Mouse (Mus musculus) heart, postnatal 10 days (tissue): ENCODE data around the gene Gata3. TPM values are rescaled to one million over a fixed set of nuclear protein-coding genes. Genes with fewer than 3 reads are reported as not detected.

Experiments used
- DNase-seq, 2 experiments: peaks; one replicate each; pipeline ENCODE4 v3.0.0; 2021
- intact Hi-C: fragments of 180-260 bp; cut with DNase I; formaldehyde crosslinking; loops from one replicate; pipeline ENCODE4 v1.15.1; 2025
- total RNA-seq, 2 experiments: library from RNA; stranded (reverse); gene quantifications; 2 replicates each; pipeline ENCODE4 v1.2.3; 2021

Gene Gata3
- total RNA-seq, 2 experiments from 2014 or later, result 0.86 to 0.92 TPM

DNA sequence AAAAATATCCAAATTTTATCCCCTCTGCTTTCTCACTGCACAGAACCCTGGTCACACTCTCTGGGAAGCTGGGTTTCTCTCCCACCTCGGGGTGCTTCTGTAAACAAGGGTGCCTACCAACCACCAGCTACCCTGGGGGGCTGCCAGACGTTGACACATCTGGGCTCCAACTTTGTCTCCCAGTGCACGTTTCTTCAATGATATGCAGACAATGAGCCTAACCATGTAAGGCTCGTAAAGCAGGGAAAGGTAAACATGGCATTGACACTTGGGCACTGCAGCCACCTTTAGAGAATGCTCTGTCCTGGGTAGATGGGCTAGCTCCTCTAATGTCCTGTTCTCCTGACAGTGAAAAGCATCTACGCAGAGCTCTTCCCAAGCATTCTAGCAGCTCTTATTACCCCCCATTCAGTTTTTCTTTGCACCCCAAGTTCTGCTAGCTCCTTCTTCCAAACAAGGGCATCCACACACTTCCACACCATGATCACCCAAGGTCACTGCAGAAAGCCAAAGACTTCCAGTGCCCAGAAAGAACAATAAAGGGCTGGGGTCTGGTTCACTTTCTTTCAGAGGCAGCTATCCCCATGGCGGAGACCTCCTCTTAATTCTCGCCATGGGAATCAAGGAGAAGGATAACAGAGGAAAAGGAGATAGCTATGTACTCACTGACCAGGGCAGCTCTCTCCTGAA is 2.8 kb downstream of the Gata3 start:
- intact Hi-C loops, result no loop called here
- no peak for DNase-seq

DNA sequence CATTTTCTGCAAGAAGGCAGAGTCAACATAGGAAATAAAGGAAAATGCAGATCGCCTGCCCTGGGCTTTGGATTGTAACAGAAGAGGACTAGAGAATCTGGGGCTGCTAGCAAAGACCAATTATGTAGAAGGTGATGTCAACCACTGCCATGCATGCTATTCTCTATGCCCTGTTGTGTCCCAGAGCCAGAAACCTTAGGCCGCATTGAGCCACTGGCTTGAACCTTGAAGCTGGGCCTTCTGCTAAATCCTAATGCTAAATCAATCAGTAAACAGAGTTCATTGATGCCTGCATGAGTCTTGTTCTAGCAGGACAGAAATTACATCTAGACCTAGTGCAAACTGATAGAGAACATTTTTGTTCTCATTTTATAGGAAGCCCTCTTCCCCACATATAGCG is 3.8 kb downstream of the Gata3 start:
- DNase-seq, result no peak
- intact Hi-C loops, result no loop called here

DNA sequence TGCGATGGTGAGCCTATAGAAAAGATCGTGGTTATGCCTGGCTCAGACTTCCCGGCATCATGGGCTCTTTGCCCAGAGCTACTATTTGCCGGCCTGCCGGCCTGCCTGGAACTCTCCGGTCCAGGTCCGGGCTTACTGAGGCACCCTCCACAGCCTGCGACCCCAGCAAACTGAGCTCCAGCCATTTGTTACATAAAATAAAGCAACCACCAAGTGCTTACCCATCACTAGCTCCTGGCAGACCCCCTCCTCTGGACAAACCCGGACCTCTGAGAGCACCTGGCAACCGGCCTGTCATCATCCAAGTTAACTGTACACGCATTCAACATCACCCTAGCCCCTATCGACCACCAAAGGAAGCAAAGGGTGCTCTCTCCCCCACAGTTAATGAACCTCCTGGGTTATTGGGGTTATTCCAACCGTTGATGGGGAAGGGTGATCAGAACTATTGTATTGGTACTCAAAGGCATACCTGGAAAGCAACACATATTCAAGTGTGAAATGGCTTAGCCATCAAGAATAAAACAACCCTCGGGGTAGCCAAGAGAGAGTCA is 4.5 kb downstream of the Gata3 start:
- intact Hi-C loops, result no loop called here
- no peak for DNase-seq

DNA sequence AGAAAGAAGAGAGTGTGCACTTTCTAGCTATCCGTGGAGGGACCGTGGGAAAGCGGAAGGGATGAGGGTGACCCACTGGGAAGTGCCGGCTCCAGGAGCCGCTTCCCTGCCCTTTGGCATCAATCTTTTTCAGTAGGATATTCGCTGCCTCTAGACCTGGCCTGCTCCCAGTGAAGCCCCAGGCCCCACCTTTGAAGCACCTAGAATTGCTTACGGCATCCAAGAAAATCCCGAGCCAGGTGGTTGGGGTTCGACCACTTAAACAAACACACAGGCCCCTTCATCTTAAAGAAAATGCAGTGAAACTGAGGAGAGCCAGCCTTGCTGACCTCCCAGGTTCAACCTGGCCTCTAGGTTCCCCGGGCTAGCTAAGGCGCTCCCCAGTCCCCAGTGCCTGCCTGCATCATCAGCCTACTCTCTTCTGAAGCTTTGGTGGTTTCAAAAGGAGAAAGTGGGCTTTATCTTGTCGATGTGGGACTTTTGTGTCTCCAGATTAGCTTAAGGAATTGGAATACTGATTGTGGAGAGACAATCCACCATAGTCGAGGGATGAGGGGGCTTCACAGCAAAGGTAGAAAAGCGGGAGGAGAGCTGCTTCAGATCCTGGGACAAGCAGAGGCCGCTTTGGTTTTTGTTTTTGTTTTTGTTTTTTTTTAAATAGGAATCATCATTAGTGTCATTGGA is 5.2 kb downstream of the Gata3 start:
- DNase-seq, result no peak
- intact Hi-C loops, result no loop called here

DNA sequence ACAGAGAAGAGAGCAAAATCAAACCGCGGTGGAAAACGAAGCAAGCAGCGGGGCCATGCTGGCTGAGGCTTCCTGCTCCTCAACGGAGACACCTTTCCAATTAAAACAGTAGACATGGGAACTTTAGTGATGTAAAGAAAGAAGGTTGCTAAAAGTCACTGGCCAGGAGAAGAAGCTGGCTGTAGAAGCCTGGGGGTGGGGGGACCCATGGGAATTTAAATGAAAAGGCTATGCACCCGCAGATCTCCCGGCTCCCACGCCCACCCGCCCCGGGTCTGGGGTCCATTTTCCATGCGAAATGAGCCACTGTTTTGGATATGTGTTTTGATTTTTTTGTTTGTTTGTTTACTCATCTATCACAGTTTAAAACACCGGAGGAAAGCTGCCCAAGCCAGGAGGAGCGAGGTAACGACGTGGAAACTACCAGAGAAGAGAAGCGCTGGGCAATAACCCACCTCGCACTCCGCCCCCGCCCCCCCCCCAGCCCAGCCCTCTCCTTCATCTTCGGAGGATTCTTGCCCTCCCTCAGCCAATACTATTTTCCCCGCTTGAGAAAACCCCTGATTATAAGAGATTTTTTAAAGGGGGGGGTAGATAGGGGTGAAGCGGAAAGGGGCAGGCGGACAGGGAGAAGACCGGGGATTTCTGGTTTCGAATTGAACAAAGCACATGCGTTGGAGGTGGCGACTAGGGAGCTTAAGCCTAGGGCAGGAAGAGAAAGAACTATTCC is 5.9 kb downstream of the Gata3 start:
- intact Hi-C loops, result no loop called here
- DNase-seq, result no peak

DNA sequence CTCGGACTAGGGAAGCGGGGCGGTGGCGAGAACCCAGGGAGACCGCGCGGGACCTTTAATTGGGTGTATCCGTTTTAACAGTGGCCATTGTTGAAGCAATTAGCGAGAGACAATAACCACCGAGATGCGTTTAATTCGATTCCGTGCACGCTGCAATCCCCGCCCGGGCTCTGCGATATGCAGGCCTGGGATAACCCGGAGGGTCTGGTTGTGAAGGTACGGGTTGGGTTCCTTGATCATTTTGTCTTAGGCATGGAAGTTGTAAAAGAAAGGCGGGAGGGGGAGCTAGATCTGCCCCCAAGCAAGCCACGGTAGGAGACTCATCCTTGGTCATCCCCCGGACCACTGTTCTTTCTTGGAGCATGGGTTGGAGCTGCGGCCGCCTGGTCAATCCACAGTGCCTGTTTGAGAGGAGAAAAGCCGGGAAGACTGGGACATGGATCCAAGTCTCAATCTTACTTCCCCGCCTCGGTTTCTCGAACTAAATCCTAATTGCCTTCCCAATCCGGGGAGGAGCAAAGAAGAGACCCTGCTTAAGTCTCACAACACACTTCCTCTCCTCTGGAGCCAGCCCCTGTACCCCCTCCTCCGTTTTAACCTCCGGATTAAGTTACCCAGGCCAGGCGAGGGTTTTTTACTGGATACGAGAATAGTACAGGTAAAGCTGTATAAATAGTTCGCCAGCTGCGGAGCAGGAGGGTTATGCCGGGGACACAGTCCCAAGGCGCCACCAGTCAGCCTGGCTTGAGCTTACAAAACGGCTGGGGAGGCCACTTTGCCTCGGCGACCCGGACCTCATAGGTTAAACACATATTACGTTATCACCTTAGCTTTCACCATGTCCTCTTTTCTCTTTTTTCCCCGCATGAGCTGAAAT is 6.7 kb downstream of the Gata3 start:
- peak; percentile 40 to 42 for DNase-seq
- intact Hi-C loops, result no loop called here

DNA sequence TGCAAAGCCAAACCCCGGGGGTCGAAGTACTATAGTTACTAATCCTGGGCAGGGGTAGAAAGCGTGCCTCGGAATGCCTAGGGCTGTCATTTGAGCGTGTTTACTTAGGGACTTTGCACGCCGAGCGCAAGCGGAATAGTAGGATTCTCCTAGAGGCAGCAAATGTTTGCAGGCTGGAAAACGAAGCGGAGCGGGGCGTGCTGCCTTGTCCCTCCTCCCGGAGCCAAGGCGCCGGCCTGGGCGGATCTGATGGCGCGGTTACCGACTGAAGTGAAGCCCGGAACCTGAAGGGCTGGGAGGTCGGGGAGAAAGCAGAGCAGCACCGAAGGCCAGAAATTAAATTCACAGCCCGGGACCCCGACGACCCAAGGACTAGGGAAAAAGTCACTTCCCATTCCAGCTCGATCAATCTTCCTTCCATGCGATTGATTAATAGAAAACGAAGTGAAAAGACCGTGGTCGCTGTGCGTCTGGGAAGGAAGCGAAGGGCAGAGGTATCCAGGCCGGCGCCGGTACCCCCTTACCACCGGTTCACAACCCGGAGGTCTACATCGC is 7.4 kb downstream of the Gata3 start:
- intact Hi-C loops, result no loop called here
- peak; percentile 42 to 49 for DNase-seq

DNA sequence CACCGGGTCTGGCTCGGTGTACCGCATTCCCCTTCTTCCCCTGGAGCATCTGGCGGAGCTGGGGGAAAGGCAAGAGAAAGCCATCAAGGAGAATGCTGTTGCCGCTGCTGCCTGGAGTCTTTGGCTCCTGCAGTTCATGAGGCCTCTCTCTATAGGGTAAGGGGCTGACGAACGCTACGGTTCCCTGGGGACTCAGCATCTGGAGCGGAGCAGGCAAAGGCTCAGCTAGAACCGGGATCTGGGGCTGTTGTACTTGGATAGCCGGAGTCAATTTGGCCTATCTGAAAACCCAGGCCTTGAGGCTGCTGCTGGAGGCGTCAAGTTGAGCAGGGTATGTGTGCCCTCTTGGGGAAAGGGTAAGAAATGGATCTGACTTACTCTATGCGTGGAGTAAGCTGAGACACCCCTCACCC is 8.2 kb downstream of the Gata3 start:
- intact Hi-C loops, result no loop called here
- no peak for DNase-seq

DNA sequence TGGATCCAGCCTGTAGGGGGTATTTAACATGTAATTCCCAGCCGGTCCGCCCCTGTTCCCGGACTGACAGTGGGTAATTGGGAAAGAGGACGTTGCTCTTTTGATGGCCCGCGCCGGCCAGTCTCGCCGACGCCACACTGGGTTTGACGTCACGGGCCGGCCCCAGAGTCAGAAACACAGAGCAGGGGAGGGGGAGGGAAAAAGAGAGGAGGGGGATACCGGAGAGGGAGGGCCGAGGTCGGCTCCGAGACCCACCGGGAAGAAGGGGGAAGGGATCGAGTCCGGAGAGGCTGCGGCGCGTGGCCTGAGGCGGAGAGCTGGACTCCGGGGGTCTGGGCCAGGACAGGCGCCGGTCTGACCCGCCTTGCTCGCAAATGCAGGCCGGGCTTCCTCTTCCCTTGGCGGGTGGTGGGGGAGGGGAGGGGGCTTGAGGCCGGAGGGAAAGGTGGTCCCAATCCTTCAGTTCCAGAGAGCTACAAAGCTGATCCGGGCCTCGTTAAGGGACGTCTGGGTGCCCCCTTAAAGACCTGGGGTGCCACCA is 8.7 kb downstream of the Gata3 start, which contains the start of gene 4930412O13Rik:
Gene 4930412O13Rik, plus strand, starts transcription at position 202 of the 541 bp plus-strand sequence.
- intact Hi-C loops, result no loop called here
- DNase-seq, result no peak

DNA sequence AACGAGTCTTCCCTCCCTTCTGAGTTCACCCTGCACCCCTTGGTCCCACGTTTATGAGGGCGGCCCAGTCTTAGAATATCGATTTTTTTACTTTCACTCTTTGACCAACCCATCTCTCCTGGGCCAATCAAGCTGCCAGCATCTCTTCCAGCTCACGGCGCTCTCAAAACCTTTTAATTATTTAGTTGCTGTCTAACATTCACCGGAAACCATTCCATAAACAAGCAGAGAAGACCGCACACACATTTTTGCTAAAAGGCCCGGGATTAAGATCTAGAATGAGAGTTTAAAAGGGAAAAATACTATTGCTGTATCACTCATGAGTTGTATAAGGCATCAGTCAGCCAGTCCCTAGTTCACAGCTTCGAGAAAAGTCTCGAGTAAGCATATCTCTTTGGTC is 9.6 kb downstream of the Gata3 start:
- intact Hi-C loops, result no loop called here
- no peak for DNase-seq

DNA sequence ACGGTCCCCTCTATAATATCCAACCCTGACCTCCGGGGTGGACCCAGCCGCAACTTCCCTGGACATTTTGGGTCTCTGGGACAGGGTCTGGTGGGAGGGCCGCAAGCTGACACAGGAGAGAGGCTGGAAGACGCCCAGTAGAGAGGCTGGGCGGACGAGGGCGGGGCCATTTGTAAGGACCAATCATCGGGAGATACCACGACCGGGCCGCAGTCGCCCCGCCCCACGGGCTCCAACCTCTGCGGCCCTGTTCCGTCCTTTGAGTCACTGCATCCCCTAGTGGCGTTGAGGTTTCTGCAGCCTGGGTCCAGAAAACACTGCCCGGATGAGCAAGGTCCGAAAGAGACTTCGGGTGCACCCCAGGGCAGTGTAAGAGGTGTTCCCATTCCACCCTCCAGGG is 10.3 kb downstream of the Gata3 start:
- intact Hi-C loops, result loop anchor here (1.0 to 2.0 kb wide), 2 partner anchors 1125 to 1205 kb away; no protein-coding TSS in a partner anchor
- DNase-seq, result peak; percentile 94 to 95

DNA sequence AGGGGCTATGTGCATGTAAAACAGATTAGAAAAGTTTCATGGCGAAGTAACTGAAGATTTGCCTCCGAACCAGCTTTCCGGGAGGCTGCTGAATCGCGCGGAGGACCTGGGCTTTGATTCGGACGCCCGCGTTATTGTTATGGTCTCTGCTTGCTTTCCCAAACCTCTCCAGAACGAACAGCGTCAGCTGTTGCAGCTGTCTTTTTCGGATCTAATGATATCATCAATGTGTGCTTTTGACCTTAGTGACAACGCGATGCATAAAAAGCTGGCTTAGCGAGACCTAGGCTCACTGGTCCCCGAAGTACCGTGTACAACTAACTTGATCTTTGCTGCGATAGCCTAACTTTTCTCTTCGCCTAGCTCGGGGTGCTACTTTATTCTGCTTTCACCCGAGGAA is 10.7 kb downstream of the Gata3 start:
- intact Hi-C loops, result loop anchor here (1.0 to 2.0 kb wide), 2 partner anchors 1125 to 1204 kb away; no protein-coding TSS in a partner anchor
- DNase-seq, result no peak

DNA sequence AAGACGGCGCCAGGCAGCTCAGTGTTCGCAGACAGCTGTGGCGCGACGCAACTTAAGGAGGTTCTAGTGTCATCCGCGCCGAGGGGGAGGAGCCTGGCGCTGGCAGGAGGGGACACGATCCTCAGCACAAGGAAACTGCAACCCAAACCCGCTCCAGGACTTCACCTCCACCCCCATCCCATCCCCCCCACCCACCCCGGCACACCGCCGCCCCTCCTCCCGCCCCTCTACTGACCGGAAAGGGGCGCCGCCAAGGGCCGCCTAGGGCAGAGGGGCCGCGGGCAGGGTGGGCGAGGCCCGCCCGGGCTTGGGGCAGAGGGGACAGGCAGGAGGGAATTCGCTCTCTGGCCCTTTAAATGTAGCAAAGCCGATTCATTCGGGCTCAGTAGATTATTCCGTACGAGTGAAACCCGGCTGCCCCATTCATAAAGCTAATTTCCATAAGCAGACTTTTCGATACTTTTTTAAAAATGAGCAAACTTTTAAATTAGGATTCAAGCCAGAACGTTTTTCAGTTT is 11.2 kb downstream of the Gata3 start:
- DNase-seq, result peak; percentile 49 to 51
- intact Hi-C loops, result loop anchor here (1.0 to 2.0 kb wide), 2 partner anchors 1124 to 1204 kb away; no protein-coding TSS in a partner anchor

DNA sequence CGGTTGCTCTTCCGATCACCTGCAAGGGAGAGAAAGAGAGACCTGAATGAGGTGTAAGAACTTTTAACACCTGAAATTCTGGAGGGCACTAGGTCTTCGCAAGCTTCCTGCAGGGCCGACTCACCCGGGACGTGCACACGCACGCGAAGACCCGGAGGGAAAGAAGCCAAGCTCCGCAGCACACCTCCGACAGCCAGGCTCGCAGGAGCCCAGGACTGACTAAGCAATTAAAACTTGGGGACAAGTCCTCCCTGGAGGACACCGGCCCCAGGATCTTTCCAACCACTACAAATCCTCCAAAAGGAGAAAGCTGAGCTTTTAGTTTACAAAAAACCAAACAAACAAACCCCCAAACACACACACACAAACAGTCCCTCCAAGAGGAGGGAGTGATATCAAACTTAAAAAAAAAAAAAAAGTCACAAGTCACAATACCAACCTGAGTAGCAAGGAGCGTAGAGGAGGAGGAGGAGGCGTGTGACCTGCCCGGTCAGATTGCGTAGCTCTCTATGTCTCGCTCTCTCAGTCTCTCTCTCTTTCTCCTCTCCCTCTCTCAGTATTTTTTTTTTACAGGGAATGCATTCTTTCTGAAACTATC is 11.8 kb downstream of the Gata3 start:
- no peak for DNase-seq
- intact Hi-C loops, result loop anchor here (2.0 kb wide), 1 partner anchor 1203 kb away; no protein-coding TSS in a partner anchor

DNA sequence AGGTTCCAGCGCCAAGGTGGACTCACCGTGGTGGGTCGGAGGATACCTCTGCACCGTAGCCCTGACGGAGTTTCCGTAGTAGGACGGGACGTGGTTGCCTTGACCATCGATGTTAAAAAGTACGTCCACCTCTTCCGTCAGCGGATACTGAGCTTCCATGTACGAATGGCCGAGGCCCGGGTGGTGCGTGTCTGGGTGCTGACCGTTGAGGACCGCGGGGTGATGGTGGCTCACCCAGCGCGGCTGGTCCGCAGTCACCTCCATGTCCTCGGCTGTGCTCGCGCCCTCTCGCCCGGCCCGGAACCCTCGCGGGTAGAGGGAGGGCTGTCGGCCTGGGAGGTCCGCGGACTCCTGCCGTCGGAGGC is 12.5 kb downstream of the Gata3 start:
- peak in 1 of 2 experiments; percentile 37 for DNase-seq
- intact Hi-C loops, result no loop called here

DNA sequence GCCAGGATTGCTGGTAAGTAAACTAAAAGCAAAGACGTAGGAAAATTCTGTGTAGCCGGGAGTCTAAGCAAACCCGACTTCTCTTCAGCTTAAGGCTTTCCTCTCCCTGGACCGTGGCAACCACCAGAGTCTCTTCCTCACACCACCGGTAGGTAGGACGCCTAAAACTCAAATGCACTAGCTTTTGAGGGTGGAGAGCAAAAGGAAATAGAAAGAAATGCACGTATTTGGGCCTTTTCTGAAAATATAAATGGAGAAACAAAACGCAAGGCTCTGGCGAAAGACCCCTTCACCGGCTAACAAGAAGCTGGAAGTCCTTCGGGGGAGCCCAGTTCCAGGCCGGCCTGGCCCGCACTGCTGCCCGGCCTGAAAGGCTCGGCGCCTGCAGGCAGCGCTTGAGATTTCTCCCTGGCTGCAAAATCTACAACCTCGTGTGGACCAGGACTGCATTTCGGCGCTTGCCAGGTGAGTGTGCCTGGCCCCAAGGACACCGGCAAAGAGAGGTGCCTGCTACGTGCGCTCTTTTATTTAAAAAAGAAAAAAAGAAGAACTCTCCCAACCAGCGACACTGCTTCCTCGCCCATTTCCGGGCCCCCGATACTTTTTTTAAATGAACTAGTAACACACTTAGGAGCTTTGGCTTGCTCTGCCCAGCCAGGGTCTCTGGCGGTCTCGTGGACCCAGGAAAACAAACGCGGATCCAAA is 13.1 kb downstream of the Gata3 start:
- no peak for DNase-seq
- intact Hi-C loops, result no loop called here

DNA sequence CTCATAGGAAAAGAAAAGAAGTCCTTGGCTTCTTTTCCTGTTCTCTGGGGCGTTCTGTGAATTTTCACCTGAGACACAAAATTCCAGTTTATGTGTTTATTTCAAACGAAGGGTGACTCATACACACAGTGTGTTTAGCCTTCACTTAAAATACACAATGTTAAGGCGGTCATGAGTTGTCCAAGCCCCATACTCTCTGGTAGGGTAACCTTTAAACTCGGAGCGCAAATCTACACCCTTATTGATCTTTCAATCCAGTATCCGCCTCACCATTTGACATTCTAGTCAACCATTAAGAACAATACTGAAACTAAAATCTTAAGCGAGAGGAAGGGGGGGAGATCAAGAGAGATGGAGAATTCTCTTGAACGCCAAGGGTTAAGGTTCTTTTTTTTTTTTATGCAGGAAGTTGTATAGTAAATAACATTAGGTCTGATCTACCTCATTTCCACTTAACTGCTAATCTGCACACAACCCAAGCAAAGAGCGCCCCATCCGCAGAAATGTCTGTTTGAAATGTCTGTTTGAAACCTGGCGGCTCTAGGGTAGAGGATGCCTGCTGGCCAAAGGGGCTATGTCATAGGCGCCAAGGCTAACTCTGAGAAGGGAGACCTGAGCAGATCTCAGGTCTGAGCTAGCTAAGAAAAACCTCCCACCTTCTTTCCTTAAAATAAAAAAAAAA is 14.0 kb downstream of the Gata3 start:
- DNase-seq, result no peak
- intact Hi-C loops, result no loop called here

DNA sequence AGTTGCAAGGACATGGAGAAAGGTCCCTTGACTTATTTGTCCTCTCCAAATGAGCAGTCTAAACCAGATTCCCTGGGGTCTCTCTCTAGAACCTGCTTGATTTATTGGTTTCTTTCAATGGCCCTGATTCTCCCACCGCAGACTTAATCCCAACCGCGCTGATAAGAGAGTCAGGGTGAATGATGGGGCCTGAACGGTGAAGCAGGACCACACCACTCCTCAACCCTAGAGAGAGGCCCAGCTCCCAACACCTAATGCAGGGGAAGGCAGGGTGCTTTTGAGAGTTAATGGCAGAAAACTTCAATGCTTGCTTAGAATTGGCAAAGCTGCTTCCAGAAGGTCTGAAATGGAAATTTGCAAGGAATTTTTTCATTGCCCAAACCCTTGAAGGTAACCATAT is 14.6 kb downstream of the Gata3 start:
- no peak for DNase-seq
- intact Hi-C loops, result no loop called here
